Comparison of ENCODE assay signal across 8 mouse cellular contexts in the genomic region with DNA sequence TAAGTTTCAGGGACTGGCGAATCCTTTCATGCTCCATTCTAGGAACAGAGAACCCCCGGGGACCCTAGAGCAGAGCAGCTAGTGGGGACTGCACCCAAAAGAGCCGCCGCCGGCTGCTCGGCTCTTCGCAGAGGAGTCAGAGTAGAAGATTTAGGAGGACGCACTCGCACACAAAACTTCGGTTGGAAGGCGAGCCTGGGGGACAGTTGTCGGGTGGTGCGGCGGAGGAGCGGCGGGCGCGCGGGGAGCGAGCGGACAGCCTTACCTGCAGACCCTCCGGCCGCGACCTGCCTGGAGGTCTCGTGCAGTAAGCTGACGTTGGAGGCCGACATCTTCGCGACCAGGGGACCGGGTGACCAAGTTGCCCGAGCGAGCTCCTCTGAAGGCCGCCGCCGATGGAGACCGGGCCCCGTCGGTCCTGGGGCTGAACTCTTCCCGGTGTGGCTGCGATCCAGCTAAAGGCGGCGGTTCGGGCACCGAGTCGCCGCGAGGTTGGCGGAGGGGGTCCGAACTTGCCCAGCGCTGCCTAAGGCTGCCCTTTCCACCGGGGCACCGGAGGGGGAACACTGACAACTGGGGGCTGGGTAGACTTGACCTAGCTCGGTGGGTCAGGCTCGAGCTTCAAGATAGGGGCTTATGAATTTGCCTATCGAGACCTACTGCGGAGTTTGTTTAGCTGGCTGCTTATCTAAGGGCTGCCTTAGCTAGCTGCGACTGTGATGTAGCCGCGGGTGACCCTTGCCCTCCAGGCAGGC. TPM values are rescaled to one million over a fixed set of nuclear protein-coding genes. Genes with fewer than 3 reads are reported as not detected.
DNase-seq lines count a peak whose midpoint lies in the region; ATAC-seq and TF ChIP-seq lines count a peak whose summit lies in the region.

No protein-coding gene starts in this region.

- intact Hi-C loops in left cerebral cortex, postnatal 4 days (cut with DNase I), result no loop called here
- intact Hi-C loops in left cerebral cortex, postnatal 36 days (cut with DNase I), result loop anchor here (10.0 kb wide), 1 partner anchor 512 kb away; no protein-coding TSS in a partner anchor
- intact Hi-C loops in gastrocnemius, postnatal 36 days (cut with DNase I), result no loop called here

- H3K27ac ChIP-seq in cortical plate, adult 2 months (ENCODE audit: insufficient read depth, low read length), result no peak overlapping the region
- H3K27ac ChIP-seq in intestine, embryonic 15.5 days, result no peak overlapping the region
- H3K27ac ChIP-seq in liver, embryonic 16.5 days (ENCODE audit: low read length), result peak overlapping the region; percentile 95
- H3K27ac ChIP-seq in neural tube, embryonic 15.5 days (replicated peaks), result no peak overlapping the region

- no peaks in the 10 kb centered on the region for H3K9me3 ChIP-seq in intestine, embryonic 15.5 days
- no peaks in the 10 kb centered on the region for H3K9me3 ChIP-seq in liver, embryonic 16.5 days (replicated peaks; ENCODE audit: control insufficient read depth, low read length)
- no peaks in the 10 kb centered on the region for H3K9me3 ChIP-seq in neural tube, embryonic 15.5 days (replicated peaks)

- H3K27me3 ChIP-seq in intestine, embryonic 15.5 days (replicated peaks), result peaks cover 6% of the 10 kb centered on the region; the same call in 1 of the 2 replicates
- H3K27me3 ChIP-seq in liver, embryonic 16.5 days (ENCODE audit: control insufficient read depth, insufficient read depth, low read depth, low read length), result no peaks in the 10 kb centered on the region
- H3K27me3 ChIP-seq in neural tube, embryonic 15.5 days (replicated peaks), result peaks cover 20% of the 10 kb centered on the region

- WGBS in intestine, embryonic 15.5 days, result 2% methylated on average over 59 of the region's 59 CpGs
- WGBS in liver, embryonic 16.5 days (ENCODE audit: insufficient replicate concordance), result under 1% methylated on average over 52 of the region's 59 CpGs
- under 1% methylated on average over 56 of the region's 59 CpGs for WGBS in neural tube, embryonic 15.5 days

- no peaks in the 10 kb centered on the region for H3K4me1 ChIP-seq in cortical plate, adult 2 months (ENCODE audit: control insufficient read depth, insufficient read depth, low read length)
- H3K4me1 ChIP-seq in intestine, embryonic 15.5 days (replicated peaks), result peaks cover 7% of the 10 kb centered on the region; the same call in 1 of the 2 replicates
- H3K4me1 ChIP-seq in liver, embryonic 16.5 days (ENCODE audit: control insufficient read depth, low read depth, low read length), result peaks cover 15% of the 10 kb centered on the region
- H3K4me1 ChIP-seq in neural tube, embryonic 15.5 days, result peaks cover 12% of the 10 kb centered on the region

- ATAC-seq in intestine, embryonic 15.5 days, result peak; percentile 86
- peak; percentile 83 for ATAC-seq in liver, embryonic 16.5 days (ENCODE audit: low read depth)
- peak; percentile 61 for ATAC-seq in neural tube, embryonic 15.5 days (ENCODE audit: low FRiP score)

- peak; percentile 13 for DNase-seq in left cerebral cortex, postnatal 4 days
- no peak for DNase-seq in left cerebral cortex, postnatal 36 days (ENCODE audit: low spot score in 2 of 2)
- DNase-seq in gastrocnemius, postnatal 36 days, result peak; percentile 11 to 34
- DNase-seq in layer of hippocampus, adult 11-12 months (ENCODE audit: low spot score), result no peak

- no peak for TF ChIP-seq POLR2A in cortical plate, adult 2 months (IDR thresholded peaks at IDR 0.05; ENCODE audit: extremely low read depth, insufficient read depth, low read length)

- H3K9ac ChIP-seq in intestine, embryonic 15.5 days, result peak overlapping the region; percentile 42
- peak overlapping the region; percentile 97 for H3K9ac ChIP-seq in liver, embryonic 16.5 days (ENCODE audit: low read depth, low read length)
- H3K9ac ChIP-seq in neural tube, embryonic 15.5 days (replicated peaks), result peak overlapping the region; percentile 43

- H3K4me3 ChIP-seq in cortical plate, adult 2 months (ENCODE audit: insufficient read depth, low read length), result peak overlapping the region; percentile 31
- peak overlapping the region; percentile 49 for H3K4me3 ChIP-seq in intestine, embryonic 15.5 days (replicated peaks)
- H3K4me3 ChIP-seq in liver, embryonic 16.5 days (ENCODE audit: low read depth, low read length), result peak overlapping the region; percentile 87
- peak overlapping the region; percentile 49 for H3K4me3 ChIP-seq in neural tube, embryonic 15.5 days (replicated peaks)

- TF ChIP-seq CTCF in cortical plate, adult 2 months (IDR thresholded peaks at IDR 0.05; ENCODE audit: extremely low read depth, insufficient read depth, low read length), result no peak

- H3K4me2 ChIP-seq in intestine, embryonic 15.5 days (replicated peaks), result peak overlapping the region; percentile 97
- peak overlapping the region; percentile 77 for H3K4me2 ChIP-seq in liver, embryonic 16.5 days (ENCODE audit: low read depth, low read length)
- peak overlapping the region; percentile 94 for H3K4me2 ChIP-seq in neural tube, embryonic 15.5 days

- no peaks in the 10 kb centered on the region for H3K36me3 ChIP-seq in intestine, embryonic 15.5 days
- no peaks in the 10 kb centered on the region for H3K36me3 ChIP-seq in liver, embryonic 16.5 days (ENCODE audit: control insufficient read depth, insufficient read depth)
- no peaks in the 10 kb centered on the region for H3K36me3 ChIP-seq in neural tube, embryonic 15.5 days

RNA-seq across cellular contexts. Expression of gene Slc25a21, which starts 0.5 kb away (rescaled TPM):
- total RNA-seq in left cerebral cortex, postnatal 4 days (2021), result under 1 TPM in 1 of 2 experiments, not detected in 1; 0.32 TPM
- under 1 TPM; 0.54 to 0.66 TPM for total RNA-seq in left cerebral cortex, postnatal 36 days (2021)
- polyA plus RNA-seq in cortical plate, adult 2 months (2012; rRNA removed), result 0.47 and 0.77 TPM in 2 replicates
- under 1 TPM; 0.18 to 0.25 TPM for total RNA-seq in gastrocnemius, postnatal 36 days (2021)
- polyA plus RNA-seq in intestine, embryonic 15.5 days (2015; fragmentation: Nextera tagmentation; extraction: Ambion mirVana), result 0.23 and 0.66 TPM in 2 replicates
- polyA plus RNA-seq in liver, embryonic 16.5 days (2015; fragmentation: Nextera tagmentation; extraction: Ambion mirVana), result 18.7 and 19.7 TPM in 2 replicates
- 0.14 and 0.43 TPM in 2 replicates for polyA plus RNA-seq in neural tube, embryonic 15.5 days (2015; fragmentation: Nextera tagmentation; extraction: Ambion mirVana)

RNA-seq across cellular contexts. Expression of gene Prps1l3, which starts 33.4 kb away (rescaled TPM):
- 10 to 100 TPM; 13.4 to 14.3 TPM for total RNA-seq in left cerebral cortex, postnatal 4 days (2021)
- 10 to 100 TPM; 12.9 to 14.6 TPM for total RNA-seq in left cerebral cortex, postnatal 36 days (2021)
- 7.6 and 9.4 TPM in 2 replicates for polyA plus RNA-seq in cortical plate, adult 2 months (2012; rRNA removed)
- 10 to 100 TPM; 18.6 to 22.6 TPM for total RNA-seq in gastrocnemius, postnatal 36 days (2021)
- 59.2 and 63.0 TPM in 2 replicates for polyA plus RNA-seq in intestine, embryonic 15.5 days (2015; fragmentation: Nextera tagmentation; extraction: Ambion mirVana)
- polyA plus RNA-seq in liver, embryonic 16.5 days (2015; fragmentation: Nextera tagmentation; extraction: Ambion mirVana), result 32.6 and 33.0 TPM in 2 replicates
- 20.0 and 30.6 TPM in 2 replicates for polyA plus RNA-seq in neural tube, embryonic 15.5 days (2015; fragmentation: Nextera tagmentation; extraction: Ambion mirVana)

RNA-seq across cellular contexts. Expression of gene Mipol1, which starts 33.4 kb away (rescaled TPM):
- total RNA-seq in left cerebral cortex, postnatal 4 days (2021), result 1 to 10 TPM; 4.6 to 5.1 TPM
- total RNA-seq in left cerebral cortex, postnatal 36 days (2021), result 1 to 10 TPM; 4.8 to 7.3 TPM
- polyA plus RNA-seq in cortical plate, adult 2 months (2012; rRNA removed), result 4.2 and 4.5 TPM in 2 replicates
- 1 to 10 TPM; 2.4 to 2.6 TPM for total RNA-seq in gastrocnemius, postnatal 36 days (2021)
- 8.8 and 10.1 TPM in 2 replicates for polyA plus RNA-seq in intestine, embryonic 15.5 days (2015; fragmentation: Nextera tagmentation; extraction: Ambion mirVana)
- 2.7 and 3.0 TPM in 2 replicates for polyA plus RNA-seq in liver, embryonic 16.5 days (2015; fragmentation: Nextera tagmentation; extraction: Ambion mirVana)
- 5.5 and 6.4 TPM in 2 replicates for polyA plus RNA-seq in neural tube, embryonic 15.5 days (2015; fragmentation: Nextera tagmentation; extraction: Ambion mirVana)

Comparison
In these comparisons a context has a peak if more than half of its experiments do, and no peak if none do; other contexts are left out.
1. DNase-seq: peak in left cerebral cortex, postnatal 4 days (single experiment) and gastrocnemius, postnatal 36 days (2 of 2); none in left cerebral cortex, postnatal 36 days (0 of 2) and layer of hippocampus, adult 11-12 months (single experiment).
2. H3K4me3 ChIP-seq: peak in every context shown above with its lines; median percentile 87 in liver, embryonic 16.5 days; 49 in intestine, embryonic 15.5 days; 49 in neural tube, embryonic 15.5 days; 31 in cortical plate, adult 2 months.
3. H3K9ac ChIP-seq: peak in every context shown above with its lines; median percentile 97 in liver, embryonic 16.5 days; 43 in neural tube, embryonic 15.5 days; 42 in intestine, embryonic 15.5 days.
4. RNA of gene Slc25a21, which starts 0.5 kb away (polyA plus RNA-seq): 18.7 to 19.7 TPM in liver, embryonic 16.5 days; 0.47 to 0.77 TPM in cortical plate, adult 2 months, 0.23 to 0.66 TPM in intestine, embryonic 15.5 days and 0.14 to 0.43 TPM in neural tube, embryonic 15.5 days; every median in the first group is over 10 times any median in the second.
5. Peak in every context shown above with its lines, with median percentiles within 50 percentile points of each other: ATAC-seq and H3K4me2 ChIP-seq.